Mouse (Mus musculus): Measurements from ENCODE around the gene Rps8. TPM values are rescaled to one million over a fixed set of nuclear protein-coding genes. Genes with fewer than 3 reads are reported as not detected.
A peak's percentile ranks its signal among the peaks of the same experiment; 100 is the strongest.

Rps8 gene
- polyA plus RNA-seq, 1 experiment from 2014 or later = 599 TPM

GRCm38 (mm10) chr4:117131890-117132793 is 23.9 kb downstream of the Rps8 start:
- Histone ChIP-seq H3K4me3 (replicated peaks; ENCODE audit: low read depth, low read length) (peak overlapping the region; percentile 94), H3K9ac (replicated peaks; ENCODE audit: low read length) (peak overlapping the region; percentile 82), H3K27ac (replicated peaks; ENCODE audit: low read depth, low read length) (peak overlapping the region; percentile 55), H3K27me3 (ENCODE audit: control insufficient read depth, insufficient read depth, low read length) (no peaks in the 10 kb centered on the region), H3K36me3 (ENCODE audit: control insufficient read depth, insufficient read depth, low read length) (peaks cover 23% of the 10 kb centered on the region), H3K9me3 (ENCODE audit: control insufficient read depth, low read length) (no peaks in the 10 kb centered on the region), H3K4me1 (ENCODE audit: control insufficient read depth, insufficient read depth, low read length) (peaks cover 18% of the 10 kb centered on the region), H3K4me2 (ENCODE audit: low read length) (peak overlapping the region; percentile 86)
- WGBS = 6% methylated on average over 7 of the region's 7 CpGs
- ATAC-seq (ENCODE audit: low FRiP score, low TSS enrichment) (peak; percentile 47), DNase-seq (peak; percentile 64)

GRCm38 (mm10) chr4:117131198-117131597 is 24.8 kb downstream of the Rps8 start:
- no peak overlapping the region for H3K4me3 ChIP-seq (replicated peaks; ENCODE audit: low read depth, low read length)
- H3K9ac ChIP-seq (replicated peaks; ENCODE audit: low read length) = no peak overlapping the region; the same call in 1 of the 2 replicates
- no peak overlapping the region; the same call in 1 of the 2 replicates for H3K27ac ChIP-seq (replicated peaks; ENCODE audit: low read depth, low read length)
- peak overlapping the region; percentile 86 for H3K4me2 ChIP-seq (ENCODE audit: low read length)
- H3K36me3 ChIP-seq (ENCODE audit: control insufficient read depth, insufficient read depth, low read length) = peaks cover 24% of the 10 kb centered on the region
- no peak for DNase-seq
- H3K9me3 ChIP-seq (ENCODE audit: control insufficient read depth, low read length) = no peaks in the 10 kb centered on the region
- H3K4me1 ChIP-seq (ENCODE audit: control insufficient read depth, insufficient read depth, low read length) = peaks cover 18% of the 10 kb centered on the region
- 40% methylated on average over 6 of the region's 6 CpGs for WGBS
- ATAC-seq (ENCODE audit: low FRiP score, low TSS enrichment) = no peak
- no peaks in the 10 kb centered on the region for H3K27me3 ChIP-seq (ENCODE audit: control insufficient read depth, insufficient read depth, low read length)

- H3K4me3 ChIP-seq (replicated peaks; ENCODE audit: low read depth, low read length) = no peak overlapping the region
These were observed 25.3 kb downstream of the Rps8 start for GRCm38 (mm10) chr4:117130790-117131189.

GRCm38 (mm10) chr4:117127991-117128686 is 27.9 kb downstream of the Rps8 start:
- DNase-seq = no peak

More at GRCm38 (mm10) chr4:117130790-117131189, 25.3 kb downstream of the Rps8 start:
- no peaks in the 10 kb centered on the region for H3K27me3 ChIP-seq (ENCODE audit: control insufficient read depth, insufficient read depth, low read length)
- 49% methylated on average over 6 of the region's 6 CpGs for WGBS
- H3K9ac ChIP-seq (replicated peaks; ENCODE audit: low read length) = no peak overlapping the region
- ATAC-seq (ENCODE audit: low FRiP score, low TSS enrichment) (no peak), DNase-seq (no peak)
- no peak overlapping the region for H3K4me2 ChIP-seq (ENCODE audit: low read length)
- H3K4me1 ChIP-seq (ENCODE audit: control insufficient read depth, insufficient read depth, low read length) = peaks cover 20% of the 10 kb centered on the region
- H3K36me3 ChIP-seq (ENCODE audit: control insufficient read depth, insufficient read depth, low read length) = peaks cover 24% of the 10 kb centered on the region
- H3K27ac ChIP-seq (replicated peaks; ENCODE audit: low read depth, low read length) = no peak overlapping the region
- H3K9me3 ChIP-seq (ENCODE audit: control insufficient read depth, low read length) = no peaks in the 10 kb centered on the region

GRCm38 (mm10) chr4:117126675-117127290 is 29.3 kb downstream of the Rps8 start, which contains the start of gene Tctex1d4:
Tctex1d4 (plus strand) TSS chr4:117126794.
- ATAC-seq (ENCODE audit: low FRiP score, low TSS enrichment) = no peak
- peaks cover 24% of the 10 kb centered on the region for H3K36me3 ChIP-seq (ENCODE audit: control insufficient read depth, insufficient read depth, low read length)
- H3K4me2 ChIP-seq (ENCODE audit: low read length) = no peak within 1 kb of the TSS
- 88% methylated on average over 9 of the region's 9 CpGs for WGBS
- H3K27me3 ChIP-seq (ENCODE audit: control insufficient read depth, insufficient read depth, low read length) = no peaks in the 10 kb centered on the region
- 0 out of 2 replicates have a peak within 1 kb of the TSS, but pooled peaks have one; percentile 2 for H3K9ac ChIP-seq (replicated peaks; ENCODE audit: low read length)
- DNase-seq = no peak
- H3K4me1 ChIP-seq (ENCODE audit: control insufficient read depth, insufficient read depth, low read length) = peaks cover 23% of the 10 kb centered on the region
- no peaks in the 10 kb centered on the region for H3K9me3 ChIP-seq (ENCODE audit: control insufficient read depth, low read length)
- H3K4me3 ChIP-seq (replicated peaks; ENCODE audit: low read depth, low read length) = no peak within 1 kb of the TSS
- peak within 1 kb of the TSS; percentile 56 for H3K27ac ChIP-seq (replicated peaks; ENCODE audit: low read depth, low read length)

More at GRCm38 (mm10) chr4:117127991-117128686, 27.9 kb downstream of the Rps8 start:
- Histone ChIP-seq H3K27ac (replicated peaks; ENCODE audit: low read depth, low read length) (no peak overlapping the region), H3K27me3 (ENCODE audit: control insufficient read depth, insufficient read depth, low read length) (no peaks in the 10 kb centered on the region), H3K9me3 (ENCODE audit: control insufficient read depth, low read length) (no peaks in the 10 kb centered on the region), H3K36me3 (ENCODE audit: control insufficient read depth, insufficient read depth, low read length) (peaks cover 24% of the 10 kb centered on the region), H3K9ac (replicated peaks; ENCODE audit: low read length) (no peak overlapping the region), H3K4me2 (ENCODE audit: low read length) (no peak overlapping the region), H3K4me1 (ENCODE audit: control insufficient read depth, insufficient read depth, low read length) (peaks cover 34% of the 10 kb centered on the region), H3K4me3 (replicated peaks; ENCODE audit: low read depth, low read length) (no peak overlapping the region)
- WGBS = 90% methylated on average over 33 of the region's 33 CpGs
- no peak for ATAC-seq (ENCODE audit: low FRiP score, low TSS enrichment)

GRCm38 (mm10) chr4:117125910-117126674 is 30.0 kb downstream of the Rps8 start:
- 0 out of 2 replicates have a peak overlapping the region, but pooled peaks have one; percentile 2 for H3K9ac ChIP-seq (replicated peaks; ENCODE audit: low read length)
- H3K27ac ChIP-seq (replicated peaks; ENCODE audit: low read depth, low read length) = peak overlapping the region; percentile 56
- no peaks in the 10 kb centered on the region for H3K27me3 ChIP-seq (ENCODE audit: control insufficient read depth, insufficient read depth, low read length)
- peaks cover 24% of the 10 kb centered on the region for H3K36me3 ChIP-seq (ENCODE audit: control insufficient read depth, insufficient read depth, low read length)
- H3K4me2 ChIP-seq (ENCODE audit: low read length) = no peak overlapping the region
- H3K9me3 ChIP-seq (ENCODE audit: control insufficient read depth, low read length) = no peaks in the 10 kb centered on the region
- ATAC-seq (ENCODE audit: low FRiP score, low TSS enrichment) (0 out of 2 replicates have a peak, but pooled peaks have one; percentile 12), DNase-seq (peak; percentile 37)
- 39% methylated on average over 15 of the region's 15 CpGs for WGBS
- no peak overlapping the region for H3K4me3 ChIP-seq (replicated peaks; ENCODE audit: low read depth, low read length)
- H3K4me1 ChIP-seq (ENCODE audit: control insufficient read depth, insufficient read depth, low read length) = peaks cover 17% of the 10 kb centered on the region

GRCm38 (mm10) chr4:117125348-117125909 is 30.6 kb downstream of the Rps8 start, which contains the start of gene Btbd19:
Btbd19 (minus strand) TSS chr4:117125725.
- Histone ChIP-seq H3K36me3 (ENCODE audit: control insufficient read depth, insufficient read depth, low read length) (peaks cover 22% of the 10 kb centered on the region), H3K27me3 (ENCODE audit: control insufficient read depth, insufficient read depth, low read length) (no peaks in the 10 kb centered on the region), H3K4me2 (ENCODE audit: low read length) (no peak within 1 kb of the TSS), H3K4me1 (ENCODE audit: control insufficient read depth, insufficient read depth, low read length) (peaks cover 15% of the 10 kb centered on the region), H3K27ac (replicated peaks; ENCODE audit: low read depth, low read length) (peak within 1 kb of the TSS; percentile 56), H3K9ac (replicated peaks; ENCODE audit: low read length) (peak within 1 kb of the TSS; percentile 2; the same call in 1 of the 2 replicates), H3K9me3 (ENCODE audit: control insufficient read depth, low read length) (no peaks in the 10 kb centered on the region), H3K4me3 (replicated peaks; ENCODE audit: low read depth, low read length) (no peak within 1 kb of the TSS)
- ATAC-seq (ENCODE audit: low FRiP score, low TSS enrichment) = peak; percentile 24; the same call in 1 of the 2 replicates
- 22% methylated on average over 8 of the region's 8 CpGs for WGBS
- DNase-seq = peak; percentile 77

Data from midbrain, embryonic 14.5 days (tissue).